Mouse (Mus musculus) liver, embryonic 14 days (tissue): ENCODE results near the gene Defa2. TPM values are rescaled to one million over a fixed set of nuclear protein-coding genes. Genes with fewer than 3 reads are reported as not detected.

ENCODE experiments used
- polyA plus RNA-seq: library from polyadenylated mRNA; depleted of rRNA; stranded (reverse); fragments of >200 nt; gene quantifications from 2 replicates; pipeline ENCODE4 v1.2.3, GENCODE M21; 2012; rRNA removed

Gene Defa2
- not detected in 2 replicates for polyA plus RNA-seq

DNA sequence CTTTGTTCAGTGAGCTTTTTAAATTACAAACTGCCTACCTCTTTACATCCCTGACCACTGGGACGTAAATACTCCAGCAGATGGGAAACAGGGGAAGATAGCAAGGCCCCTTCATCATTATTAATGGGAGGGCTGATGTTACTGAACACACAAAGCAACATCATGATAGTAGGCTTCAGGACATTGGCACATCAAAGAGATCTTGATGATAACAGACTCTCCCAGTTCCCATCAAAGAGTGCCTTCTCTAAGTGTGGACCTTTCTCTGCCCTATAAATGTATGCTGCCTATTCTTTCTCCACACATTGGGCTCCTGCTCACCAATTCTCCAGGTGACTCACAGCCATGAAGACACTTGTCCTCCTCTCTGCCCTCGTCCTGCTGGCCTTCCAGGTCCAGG is at the start of gene Defa2:
Gene Defa2, plus strand, starts transcription at position 301 of the 400 bp plus-strand sequence.

DNA sequence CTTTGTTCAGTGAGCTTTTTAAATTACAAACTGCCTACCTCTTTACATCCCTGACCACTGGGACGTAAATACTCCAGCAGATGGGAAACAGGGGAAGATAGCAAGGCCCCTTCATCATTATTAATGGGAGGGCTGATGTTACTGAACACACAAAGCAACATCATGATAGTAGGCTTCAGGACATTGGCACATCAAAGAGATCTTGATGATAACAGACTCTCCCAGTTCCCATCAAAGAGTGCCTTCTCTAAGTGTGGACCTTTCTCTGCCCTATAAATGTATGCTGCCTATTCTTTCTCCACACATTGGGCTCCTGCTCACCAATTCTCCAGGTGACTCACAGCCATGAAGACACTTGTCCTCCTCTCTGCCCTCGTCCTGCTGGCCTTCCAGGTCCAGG is 13.2 kb downstream of the Defa2 start, which contains the start of gene Defa33:
Gene Defa33, plus strand, starts transcription at position 301 of the 400 bp plus-strand sequence.

DNA sequence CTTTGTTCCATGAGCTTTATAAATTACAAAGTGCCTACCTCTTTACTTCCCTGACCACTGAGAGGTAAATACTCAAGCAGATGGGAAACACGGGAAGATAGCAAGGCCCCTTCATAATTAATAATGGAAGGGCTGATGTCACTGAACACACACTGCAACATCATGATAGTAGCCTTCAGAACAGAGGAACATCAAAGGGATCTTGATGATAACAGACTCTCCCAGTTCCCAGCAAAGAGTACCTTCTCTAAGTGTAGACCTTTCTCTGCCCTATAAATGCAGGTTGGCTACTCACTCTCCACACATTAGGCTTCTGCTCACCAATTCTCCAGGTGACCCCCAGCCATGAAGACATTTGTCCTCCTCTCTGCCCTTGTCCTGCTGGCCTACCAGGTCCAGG is 48.8 kb downstream of the Defa2 start, which contains the start of gene Defa36:
Gene Defa36, plus strand, starts transcription at position 301 of the 400 bp plus-strand sequence.

Other genes starting within 250 kb of the Defa2 start
- gene Defa30, start 243.9 kb upstream of the Defa2 start, polyA plus RNA-seq = not detected in 2 replicates
- not detected in 2 replicates for gene Defa22, start 216.2 kb upstream of the Defa2 start, polyA plus RNA-seq
- gene Defa31, start 186.9 kb upstream of the Defa2 start, polyA plus RNA-seq = not detected in 2 replicates
- gene Gm15293, start 177.0 kb upstream of the Defa2 start, polyA plus RNA-seq = not detected in 2 replicates
- gene Gm15292, start 128.8 kb upstream of the Defa2 start, polyA plus RNA-seq = not detected in 2 replicates
- gene Defa27, start 63.0 kb upstream of the Defa2 start, polyA plus RNA-seq = not detected in 2 replicates
- gene Defa29, start 51.5 kb upstream of the Defa2 start, polyA plus RNA-seq = not detected in 2 replicates
- not detected in 2 replicates for gene Defa33, start 13.3 kb downstream of the Defa2 start, polyA plus RNA-seq
- gene Defa36, start 48.9 kb downstream of the Defa2 start, polyA plus RNA-seq = not detected in 2 replicates
- gene Gm7849, start 78.0 kb downstream of the Defa2 start, polyA plus RNA-seq = not detected in 2 replicates
- gene Defa20, start 130.7 kb downstream of the Defa2 start, polyA plus RNA-seq = not detected in 2 replicates
- not detected in 2 replicates for gene Defa32, start 150.5 kb downstream of the Defa2 start, polyA plus RNA-seq
- gene Defa37, start 186.9 kb downstream of the Defa2 start, polyA plus RNA-seq = not detected in 2 replicates
- not detected in 2 replicates for gene Defa28, start 204.5 kb downstream of the Defa2 start, polyA plus RNA-seq
- gene Gm7861, start 216.0 kb downstream of the Defa2 start, polyA plus RNA-seq = not detected in 2 replicates
- gene Defa26, start 239.7 kb downstream of the Defa2 start, polyA plus RNA-seq = not detected in 2 replicates